Mouse (Mus musculus): Measurements from ENCODE around the gene Igdcc3. TPM values are rescaled to one million over a fixed set of nuclear protein-coding genes. Genes with fewer than 3 reads are reported as not detected.

Gene Igdcc3
- polyA plus RNA-seq, 1 experiment from 2014 or later = 450 TPM

DNA sequence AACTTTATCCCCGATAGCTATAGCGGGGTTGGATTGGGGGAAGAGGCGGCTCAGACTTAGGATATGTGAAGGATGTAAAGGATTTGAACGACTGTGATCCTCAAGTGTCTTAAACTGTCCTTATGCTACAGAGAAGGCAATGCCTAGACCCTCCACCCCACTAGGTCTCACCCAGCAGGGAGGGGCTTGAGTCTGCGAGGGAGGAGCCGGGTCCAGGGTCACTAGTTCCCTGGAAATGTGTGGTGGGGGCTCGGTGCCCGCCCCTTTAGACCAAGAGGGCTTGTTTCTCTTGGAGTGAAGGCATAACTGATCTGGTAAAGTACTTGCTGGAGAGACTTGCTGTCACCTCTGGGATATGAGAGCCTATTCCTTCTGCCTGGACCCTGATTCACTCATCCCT, 1.4 kb downstream of the Igdcc3 start:
- Histone ChIP-seq H3K4me1 (peaks cover 94% of the 10 kb centered on the region), H3K4me3 (peak overlapping the region; percentile 100), H3K27me3 (ENCODE audit: low read depth, poor library complexity, severe bottlenecking) (peaks cover 11% of the 10 kb centered on the region), H3K9me3 (replicated peaks) (no peaks in the 10 kb centered on the region), H3K36me3 (peaks cover 54% of the 10 kb centered on the region), H3K27ac (replicated peaks) (peak overlapping the region; percentile 100)
- DNase-seq (ENCODE audit: low spot score) = peak; percentile 70
- WGBS = 2% methylated on average over 8 of the region's 8 CpGs

DNA sequence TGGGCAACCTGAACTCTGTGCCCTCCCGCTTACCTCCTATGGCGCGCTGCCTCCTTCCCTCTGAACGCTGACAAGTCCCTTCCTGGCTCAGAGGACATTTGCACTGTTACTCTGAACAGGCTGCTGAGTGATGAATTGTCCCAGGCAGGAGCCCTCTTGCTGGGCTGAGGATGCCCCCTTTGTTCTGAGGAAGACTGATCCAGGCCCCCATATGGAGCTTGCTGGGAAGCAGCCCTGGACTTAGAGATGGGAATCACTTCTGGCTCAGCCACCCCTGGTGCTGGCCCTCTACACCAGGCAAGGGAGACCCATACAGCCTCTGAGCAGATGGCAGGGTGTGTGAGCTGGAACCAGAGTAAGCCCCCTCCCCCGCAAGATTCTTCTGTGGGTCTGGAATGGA, 5.0 kb downstream of the Igdcc3 start:
- Histone ChIP-seq H3K27me3 (ENCODE audit: low read depth, poor library complexity, severe bottlenecking) (no peaks in the 10 kb centered on the region), H3K27ac (replicated peaks) (peak overlapping the region; percentile 80), H3K4me3 (peak overlapping the region; percentile 100), H3K4me1 (peaks cover 97% of the 10 kb centered on the region), H3K36me3 (peaks cover 90% of the 10 kb centered on the region), H3K9me3 (replicated peaks) (no peaks in the 10 kb centered on the region)
- no peak for DNase-seq (ENCODE audit: low spot score)
- 52% methylated on average over 5 of the region's 5 CpGs for WGBS

DNA sequence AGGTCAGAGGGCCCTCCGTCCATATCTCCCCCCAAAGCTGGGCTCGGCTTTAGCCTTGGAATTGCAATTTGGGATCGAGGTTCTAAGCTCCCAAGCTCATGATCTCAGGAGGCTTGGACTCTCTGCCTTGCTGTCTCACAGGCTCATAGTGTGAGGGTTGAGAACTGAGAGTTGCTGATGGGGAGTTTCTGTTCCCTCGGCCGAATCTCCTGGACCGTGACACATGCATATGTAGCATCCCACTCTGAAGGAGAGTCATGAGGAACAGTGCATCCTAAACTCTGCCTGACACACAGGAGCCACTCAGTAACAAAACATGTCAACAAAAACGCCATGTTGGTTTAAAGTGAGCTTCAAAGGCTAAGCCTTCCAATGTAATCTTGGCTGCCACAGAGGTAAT, 7.5 kb downstream of the Igdcc3 start:
- Histone ChIP-seq H3K27me3 (ENCODE audit: low read depth, poor library complexity, severe bottlenecking) (no peaks in the 10 kb centered on the region), H3K4me3 (0 out of 2 replicates have a peak overlapping the region, but pooled peaks have one; percentile 23), H3K36me3 (peaks cover 91% of the 10 kb centered on the region), H3K9me3 (replicated peaks) (no peaks in the 10 kb centered on the region), H3K4me1 (peaks cover 99% of the 10 kb centered on the region), H3K27ac (replicated peaks) (peak overlapping the region; percentile 91)
- WGBS = 80% methylated on average over 7 of the region's 7 CpGs
- DNase-seq (ENCODE audit: low spot score) = no peak

DNA sequence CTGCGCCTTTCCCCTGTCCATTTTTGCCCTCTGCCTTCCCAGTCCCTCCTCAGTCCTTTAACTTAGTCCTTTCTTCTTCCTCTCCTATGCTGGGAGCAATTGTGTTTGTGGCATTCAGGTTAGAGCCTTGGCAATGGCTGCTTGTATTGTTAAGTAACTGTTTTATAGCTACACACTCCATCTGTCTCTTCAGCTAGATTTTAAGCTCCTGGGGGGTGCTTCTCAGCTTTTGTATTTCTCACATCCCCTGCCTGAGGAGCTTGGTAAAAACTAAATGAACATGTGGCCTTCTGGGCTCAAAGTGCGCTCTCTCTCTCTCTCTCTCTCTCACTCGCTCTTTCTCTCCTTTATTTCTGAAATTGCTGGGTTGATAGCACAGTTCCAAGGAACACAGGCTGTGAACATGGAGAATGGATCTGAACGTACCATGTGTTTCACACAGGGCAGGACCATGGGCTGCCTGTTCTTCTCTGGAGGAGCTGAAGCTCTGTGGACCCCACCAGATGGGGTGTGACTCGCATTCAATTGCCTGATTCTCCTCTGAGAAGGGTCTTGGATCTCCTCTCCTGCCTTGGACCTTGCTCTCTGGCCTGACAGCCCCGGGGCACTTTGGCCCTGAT, 11.8 kb downstream of the Igdcc3 start:
- H3K9me3 ChIP-seq (replicated peaks) = no peaks in the 10 kb centered on the region
- H3K27ac ChIP-seq (replicated peaks) = peak overlapping the region; percentile 91
- WGBS = 35% methylated on average over 6 of the region's 6 CpGs
- peaks cover 99% of the 10 kb centered on the region for H3K4me1 ChIP-seq
- no peak for DNase-seq (ENCODE audit: low spot score)
- H3K4me3 ChIP-seq = peak overlapping the region; percentile 32
- H3K36me3 ChIP-seq = peaks cover 90% of the 10 kb centered on the region
- H3K27me3 ChIP-seq (ENCODE audit: low read depth, poor library complexity, severe bottlenecking) = no peaks in the 10 kb centered on the region

DNA sequence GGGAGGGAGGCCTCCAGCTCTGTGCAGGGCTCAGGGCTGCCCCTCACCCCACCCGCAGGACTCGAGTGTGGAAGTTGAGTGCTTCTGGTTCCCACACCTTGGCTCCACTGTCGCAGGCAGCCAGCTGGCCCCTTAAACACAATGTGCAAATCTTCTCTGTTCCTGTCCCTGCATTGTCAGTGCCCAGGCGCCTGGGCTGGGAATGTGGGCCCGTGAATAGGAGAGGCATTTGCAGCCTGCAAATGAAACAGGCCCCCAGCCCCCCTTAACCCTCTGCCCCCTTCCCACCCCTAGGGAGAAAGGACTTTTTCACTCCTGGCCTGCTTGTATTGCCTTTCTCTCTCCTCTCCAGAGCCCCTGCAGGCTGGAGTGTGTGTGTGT, 12.3 kb downstream of the Igdcc3 start:
- Histone ChIP-seq H3K4me3 (peak overlapping the region; percentile 32), H3K27ac (replicated peaks) (peak overlapping the region; percentile 91), H3K4me1 (peaks cover 99% of the 10 kb centered on the region), H3K27me3 (ENCODE audit: low read depth, poor library complexity, severe bottlenecking) (no peaks in the 10 kb centered on the region), H3K36me3 (peaks cover 90% of the 10 kb centered on the region), H3K9me3 (replicated peaks) (no peaks in the 10 kb centered on the region)
- 7% methylated on average over 5 of the region's 5 CpGs for WGBS
- peak; percentile 84 for DNase-seq (ENCODE audit: low spot score)

DNA sequence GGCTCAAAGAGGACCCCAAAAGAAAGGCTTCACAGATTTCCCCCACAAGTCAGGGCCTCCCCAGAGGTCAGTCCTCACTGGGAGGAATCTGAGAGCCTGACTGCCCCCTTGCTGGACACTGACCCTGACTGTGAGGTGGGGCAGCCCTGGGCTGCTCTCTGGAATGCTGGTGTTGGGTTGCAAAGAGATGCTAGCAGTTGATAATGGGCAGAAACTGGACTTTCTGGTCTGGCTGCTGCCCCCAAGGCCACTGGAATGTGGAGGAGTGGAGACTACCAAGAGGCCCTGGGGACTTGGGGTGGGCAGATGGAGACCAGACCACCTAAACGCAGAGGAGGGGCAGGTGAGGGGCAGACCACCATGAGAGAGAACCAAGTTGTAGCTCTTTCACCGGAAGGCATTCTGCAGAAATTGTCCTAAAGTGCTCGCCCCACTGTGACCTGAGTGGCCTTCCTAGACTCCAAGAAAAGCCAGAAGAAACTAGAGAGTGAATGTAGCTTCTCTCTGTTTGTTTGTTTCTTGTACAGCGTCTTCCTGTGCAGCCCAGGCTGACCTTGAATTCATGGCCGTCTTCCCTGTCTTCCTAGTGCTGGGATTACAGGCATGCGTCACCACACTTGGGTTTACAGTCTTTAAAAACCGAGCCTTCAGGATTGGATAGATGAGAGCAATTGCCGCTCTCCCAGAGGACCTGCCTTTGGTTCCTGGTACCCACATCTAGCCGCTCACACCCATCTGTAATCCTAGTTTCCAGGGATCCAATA, 13.9 kb downstream of the Igdcc3 start:
- WGBS = 66% methylated on average over 9 of the region's 9 CpGs
- Histone ChIP-seq H3K27me3 (ENCODE audit: low read depth, poor library complexity, severe bottlenecking) (no peaks in the 10 kb centered on the region), H3K27ac (replicated peaks) (peak overlapping the region; percentile 91), H3K4me1 (peaks cover 99% of the 10 kb centered on the region), H3K4me3 (peak overlapping the region; percentile 32), H3K9me3 (replicated peaks) (no peaks in the 10 kb centered on the region), H3K36me3 (peaks cover 88% of the 10 kb centered on the region)
- peak; percentile 43 for DNase-seq (ENCODE audit: low spot score)

DNA sequence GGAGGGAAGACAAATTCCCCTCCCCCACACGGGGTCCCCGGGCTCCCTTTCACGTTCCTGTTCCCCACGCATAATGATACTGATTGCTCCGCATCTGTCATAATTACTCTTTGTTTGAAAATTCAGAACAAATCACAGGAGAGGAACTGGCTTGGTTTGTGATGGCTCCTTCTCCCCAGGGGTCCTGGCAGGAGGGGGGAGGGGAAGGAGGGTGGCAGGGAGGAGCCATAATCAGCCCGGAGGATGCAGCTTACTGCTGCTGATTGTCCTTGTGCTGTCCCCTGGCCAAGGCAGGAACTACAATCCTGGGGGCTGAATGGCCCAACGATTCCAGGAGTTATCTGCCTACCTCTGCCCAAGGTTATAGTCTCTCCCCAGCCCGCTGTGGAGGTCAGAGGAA, 15.6 kb downstream of the Igdcc3 start:
- Histone ChIP-seq H3K36me3 (peaks cover 80% of the 10 kb centered on the region), H3K4me3 (peak overlapping the region; percentile 34), H3K4me1 (peaks cover 100% of the 10 kb centered on the region), H3K27me3 (ENCODE audit: low read depth, poor library complexity, severe bottlenecking) (no peaks in the 10 kb centered on the region), H3K27ac (replicated peaks) (peak overlapping the region; percentile 91), H3K9me3 (replicated peaks) (no peaks in the 10 kb centered on the region)
- peak; percentile 51 for DNase-seq (ENCODE audit: low spot score)
- WGBS = 10% methylated on average over 8 of the region's 8 CpGs

DNA sequence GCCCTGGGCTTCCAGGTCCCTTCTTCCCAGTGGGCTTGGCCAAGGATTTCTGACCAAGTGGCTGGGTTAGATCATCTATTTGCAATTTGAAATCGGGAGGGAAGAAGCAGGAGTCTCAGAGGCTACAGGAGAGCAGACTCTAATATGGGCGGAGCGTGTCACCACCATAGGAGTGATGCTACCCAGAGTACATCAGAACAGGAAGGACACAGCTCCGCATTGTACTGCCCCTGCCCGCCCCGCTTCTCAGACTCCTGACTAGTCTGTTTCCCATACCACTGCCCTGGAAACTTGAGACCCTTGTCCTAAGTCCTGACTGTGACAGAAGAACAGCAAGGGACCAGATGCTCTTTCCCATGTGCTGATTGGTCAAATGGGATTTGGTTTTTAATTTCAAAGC, 16.6 kb downstream of the Igdcc3 start:
- 31% methylated on average over 6 of the region's 6 CpGs for WGBS
- peak overlapping the region; percentile 34; the same call in 1 of the 2 replicates for H3K4me3 ChIP-seq
- peaks cover 71% of the 10 kb centered on the region for H3K36me3 ChIP-seq
- no peak for DNase-seq (ENCODE audit: low spot score)
- H3K27me3 ChIP-seq (ENCODE audit: low read depth, poor library complexity, severe bottlenecking) = no peaks in the 10 kb centered on the region
- peak overlapping the region; percentile 91 for H3K27ac ChIP-seq (replicated peaks)
- H3K4me1 ChIP-seq = peaks cover 100% of the 10 kb centered on the region
- H3K9me3 ChIP-seq (replicated peaks) = no peaks in the 10 kb centered on the region

DNA sequence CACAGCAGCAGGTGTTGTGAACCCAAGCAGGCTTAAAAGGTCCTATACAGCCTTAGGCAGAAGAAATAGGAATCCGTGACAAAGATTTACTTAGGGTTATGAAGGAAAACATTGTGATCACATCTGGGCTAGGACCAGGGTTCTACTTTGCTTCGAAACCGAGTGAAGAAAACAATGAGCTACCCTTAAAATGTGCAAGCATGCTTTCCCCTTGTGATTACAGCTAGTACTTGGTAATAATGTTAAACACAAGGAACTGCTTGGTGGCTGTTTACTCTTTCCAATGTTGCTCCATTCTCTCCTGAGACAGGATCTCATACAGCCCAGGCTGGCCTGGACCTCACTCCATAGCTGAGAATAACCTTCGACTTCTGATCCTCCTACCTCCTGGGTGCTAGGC, 20.2 kb downstream of the Igdcc3 start:
- no peaks in the 10 kb centered on the region for H3K9me3 ChIP-seq (replicated peaks)
- H3K36me3 ChIP-seq = peaks cover 65% of the 10 kb centered on the region
- H3K27me3 ChIP-seq (ENCODE audit: low read depth, poor library complexity, severe bottlenecking) = no peaks in the 10 kb centered on the region
- H3K4me1 ChIP-seq = peaks cover 100% of the 10 kb centered on the region
- H3K4me3 ChIP-seq = peak overlapping the region; percentile 50
- 6% methylated on average over 4 of the region's 4 CpGs for WGBS
- H3K27ac ChIP-seq (replicated peaks) = peak overlapping the region; percentile 94
- DNase-seq (ENCODE audit: low spot score) = no peak

DNA sequence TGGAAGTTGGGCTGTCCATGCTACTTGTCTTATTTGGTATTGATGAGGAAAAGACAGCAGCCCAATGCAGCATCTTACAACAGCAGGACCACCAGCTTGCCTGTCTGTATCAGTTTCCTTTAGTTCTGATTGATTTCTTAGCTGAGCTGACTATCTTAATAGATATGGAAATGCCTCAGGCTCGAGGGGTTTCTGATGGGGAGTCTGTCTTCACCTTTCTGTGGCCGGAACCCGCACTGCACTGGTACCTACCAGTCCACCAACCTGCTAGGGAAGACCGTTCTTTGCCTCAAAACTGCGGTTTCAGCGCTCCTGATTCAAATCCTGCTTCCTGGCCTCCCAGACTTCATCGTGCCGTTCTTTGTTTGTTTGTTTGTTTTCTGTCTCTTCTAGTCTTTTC, 20.9 kb downstream of the Igdcc3 start:
- Histone ChIP-seq H3K4me1 (peaks cover 100% of the 10 kb centered on the region), H3K9me3 (replicated peaks) (no peaks in the 10 kb centered on the region), H3K27ac (replicated peaks) (peak overlapping the region; percentile 94), H3K27me3 (ENCODE audit: low read depth, poor library complexity, severe bottlenecking) (no peaks in the 10 kb centered on the region), H3K4me3 (peak overlapping the region; percentile 50), H3K36me3 (peaks cover 65% of the 10 kb centered on the region)
- WGBS = 4% methylated on average over 8 of the region's 8 CpGs
- peak; percentile 51 for DNase-seq (ENCODE audit: low spot score)

DNA sequence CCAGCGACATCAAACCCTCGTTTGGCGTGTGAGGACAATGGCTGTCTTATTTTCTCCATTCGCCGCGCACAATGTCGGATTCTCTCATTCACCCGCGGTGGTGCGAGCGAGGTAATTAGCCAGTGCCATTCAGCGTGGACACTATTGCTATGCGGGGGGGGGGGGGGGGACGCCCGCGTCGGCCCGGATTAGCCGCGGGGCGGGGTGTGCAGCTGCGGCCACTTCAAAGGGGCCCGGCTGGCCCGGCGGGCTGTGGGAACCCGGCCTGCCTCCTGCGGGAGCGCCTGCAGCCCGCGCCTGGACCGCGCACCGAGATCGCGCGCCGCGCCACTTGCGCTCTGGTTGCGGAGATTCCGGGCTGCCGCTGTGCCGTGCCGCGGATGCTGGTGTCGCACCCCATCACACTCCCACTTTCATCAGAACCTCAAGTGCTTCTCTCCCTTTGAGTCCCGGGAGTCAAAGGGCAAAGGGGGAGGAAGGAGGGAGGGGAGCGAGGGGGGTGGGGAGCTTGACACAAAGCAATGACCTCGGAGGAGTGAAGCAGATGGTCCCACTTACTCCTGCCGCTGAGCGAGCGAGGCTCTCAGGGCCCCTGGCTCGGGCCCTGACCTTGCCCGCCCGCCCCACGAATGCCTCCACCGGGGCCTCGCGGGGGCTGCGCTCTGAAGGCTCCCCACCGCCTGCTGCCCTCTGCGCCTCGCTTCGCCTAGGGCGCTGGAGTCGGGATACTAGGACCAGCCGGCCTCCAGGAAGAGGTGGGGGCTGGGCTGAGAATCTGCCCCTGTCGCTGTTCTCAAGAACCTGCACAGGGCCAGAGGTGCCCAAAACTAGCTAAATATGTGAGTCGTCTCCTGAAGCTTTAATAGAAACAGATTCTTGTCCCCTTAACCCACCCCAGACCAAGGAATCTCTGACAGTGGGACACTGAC, 22.0 kb downstream of the Igdcc3 start:
- Histone ChIP-seq H3K27me3 (ENCODE audit: low read depth, poor library complexity, severe bottlenecking) (no peaks in the 10 kb centered on the region), H3K27ac (replicated peaks) (peak overlapping the region; percentile 94), H3K4me3 (peak overlapping the region; percentile 50), H3K9me3 (replicated peaks) (no peaks in the 10 kb centered on the region), H3K36me3 (peaks cover 58% of the 10 kb centered on the region), H3K4me1 (peaks cover 100% of the 10 kb centered on the region)
- under 1% methylated on average over 57 of the region's 69 CpGs for WGBS
- peak; percentile 95 for DNase-seq (ENCODE audit: low spot score)

DNA sequence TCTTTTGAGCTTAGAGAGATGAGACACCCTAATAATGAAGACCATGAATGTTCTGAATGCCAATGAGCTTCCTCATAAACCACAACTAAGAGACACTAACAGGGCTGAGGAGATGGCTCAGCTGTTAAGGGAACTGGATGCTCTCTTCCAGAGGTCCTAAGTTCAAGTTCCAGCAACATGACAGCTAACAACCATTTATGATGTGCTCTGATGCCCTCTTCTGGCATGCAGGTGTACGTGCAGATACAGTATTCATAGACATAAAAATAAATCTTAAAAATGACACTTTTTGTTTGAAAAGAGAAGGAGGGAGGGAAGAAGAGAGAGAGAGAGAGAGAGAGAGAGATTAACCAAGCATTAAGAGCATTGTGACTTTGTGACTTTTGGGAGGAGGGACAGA, 23.9 kb downstream of the Igdcc3 start:
- no peak for DNase-seq (ENCODE audit: low spot score)

More for the DNA sequence above, 23.9 kb downstream of the Igdcc3 start:
- Histone ChIP-seq H3K27ac (replicated peaks) (peak overlapping the region; percentile 86), H3K4me1 (peaks cover 100% of the 10 kb centered on the region), H3K4me3 (no peak overlapping the region), H3K9me3 (replicated peaks) (no peaks in the 10 kb centered on the region), H3K36me3 (peaks cover 56% of the 10 kb centered on the region), H3K27me3 (ENCODE audit: low read depth, poor library complexity, severe bottlenecking) (no peaks in the 10 kb centered on the region)
- WGBS = 26% methylated on average over 1 of the region's 1 CpGs
